Mouse (Mus musculus) midbrain, embryonic 10.5 days (tissue): Measurements from ENCODE around the gene Pdzd2. TPM values are rescaled to one million over a fixed set of nuclear protein-coding genes. Genes with fewer than 3 reads are reported as not detected.

Experiments used
- DNase-seq: peaks from one replicate; pipeline ENCODE4 v3.0.0-alpha.2; 2017; ENCODE audit warnings: low spot score
- H3K27ac ChIP-seq: fragments of 300-500 bp; sonication (generic); replicated peaks from 2 replicates; pipeline ENCODE4 v1.5.1; 2016; ENCODE audit warnings: mild to moderate bottlenecking
- H3K27me3 ChIP-seq: fragments of 300-500 bp; sonication (generic); 2 replicates; pipeline ENCODE4 v1.6.1; 2016; ENCODE audit warnings: low read depth, mild to moderate bottlenecking; ENCODE audit not compliant: poor library complexity, severe bottlenecking
- H3K36me3 ChIP-seq: fragments of 300-500 bp; sonication (generic); 2 replicates; pipeline ENCODE4 v1.6.1; 2016; ENCODE audit warnings: mild to moderate bottlenecking, moderate library complexity
- H3K4me1 ChIP-seq: fragments of 300-500 bp; sonication (generic); 2 replicates; pipeline ENCODE4 v1.6.1; 2016
- H3K4me3 ChIP-seq: fragments of 300-500 bp; sonication (generic); 2 replicates; pipeline ENCODE4 v1.5.1; 2016; ENCODE audit warnings: mild to moderate bottlenecking, moderate library complexity
- H3K9me3 ChIP-seq: fragments of 300-500 bp; sonication (generic); replicated peaks from 2 replicates; pipeline ENCODE4 v1.6.1; 2016; ENCODE audit warnings: mild to moderate bottlenecking
- WGBS: fragments of 180-500 bp; shearing (Covaris S2); methylation state at CpG from one replicate; pipeline ENCODE4 v1.1.7; 2016; 5-methylcytosine and 5-hydroxymethylcytosine counted together
- polyA plus RNA-seq: library from polyadenylated mRNA; unstranded; fragments of >200 nt; fragmentation: Nextera tagmentation; extraction: Ambion mirVana; gene quantifications from 2 replicates; pipeline ENCODE4 v1.2.1, GENCODE M21; 2016

Pdzd2 gene
- 6.1 TPM in 2 replicates for polyA plus RNA-seq

- H3K4me1 ChIP-seq: peaks cover 24% of the 10 kb centered on the region
- under 1% methylated on average over 83 of the region's 83 CpGs for WGBS
These were observed at the start of gene Pdzd2 for GRCm38 (mm10) chr15:12739277-12740247. Gene Pdzd2, minus strand, starts transcription at chr15:12739924.

GRCm38 (mm10) chr15:12789406-12789867 is 49.7 kb upstream of the Pdzd2 start:
- peak overlapping the region; percentile 82 for H3K27ac ChIP-seq
- no peak overlapping the region for H3K4me3 ChIP-seq
- no peaks in the 10 kb centered on the region for H3K9me3 ChIP-seq
- 23% methylated on average over 10 of the region's 10 CpGs for WGBS
- H3K36me3 ChIP-seq: no peaks in the 10 kb centered on the region
- no peaks in the 10 kb centered on the region for H3K27me3 ChIP-seq
- DNase-seq: peak; percentile 37
- H3K4me1 ChIP-seq: peaks cover 18% of the 10 kb centered on the region

More at GRCm38 (mm10) chr15:12739277-12740247, at the start of gene Pdzd2:
- Histone ChIP-seq H3K4me3 (peak within 1 kb of the TSS; percentile 76), H3K27ac (peak within 1 kb of the TSS; percentile 78), H3K27me3 (peaks cover 43% of the 10 kb centered on the region), H3K9me3 (no peaks in the 10 kb centered on the region), H3K36me3 (no peaks in the 10 kb centered on the region)
- peak; percentile 96 for DNase-seq

- Histone ChIP-seq H3K4me1 (peaks cover 14% of the 10 kb centered on the region), H3K27ac (peak overlapping the region; percentile 82; the same call in 1 of the 2 replicates), H3K9me3 (no peaks in the 10 kb centered on the region), H3K36me3 (no peaks in the 10 kb centered on the region), H3K4me3 (no peak overlapping the region), H3K27me3 (no peaks in the 10 kb centered on the region)
- no peak for DNase-seq
- WGBS: 81% methylated on average over 5 of the region's 5 CpGs
These were observed 48.8 kb upstream of the Pdzd2 start for GRCm38 (mm10) chr15:12788536-12788935.

GRCm38 (mm10) chr15:12781729-12782326 is 42.1 kb upstream of the Pdzd2 start:
- Histone ChIP-seq H3K4me1 (no peaks in the 10 kb centered on the region), H3K4me3 (no peak overlapping the region), H3K27me3 (no peaks in the 10 kb centered on the region), H3K9me3 (peaks cover 2% of the 10 kb centered on the region; the same call in 1 of the 2 replicates), H3K27ac (no peak overlapping the region), H3K36me3 (no peaks in the 10 kb centered on the region)
- no peak for DNase-seq
- WGBS: 85% methylated on average over 13 of the region's 16 CpGs

GRCm38 (mm10) chr15:12781296-12781695 is 41.6 kb upstream of the Pdzd2 start:
- H3K27ac ChIP-seq: 0 out of 2 replicates have a peak overlapping the region, but pooled peaks have one; percentile 23
- no peaks in the 10 kb centered on the region for H3K4me1 ChIP-seq
- WGBS: 89% methylated on average over 6 of the region's 6 CpGs
- H3K9me3 ChIP-seq: peaks cover 8% of the 10 kb centered on the region; the same call in 1 of the 2 replicates
- H3K4me3 ChIP-seq: no peak overlapping the region
- H3K27me3 ChIP-seq: no peaks in the 10 kb centered on the region
- H3K36me3 ChIP-seq: no peaks in the 10 kb centered on the region
- DNase-seq: no peak

GRCm38 (mm10) chr15:12774149-12774753 is 34.5 kb upstream of the Pdzd2 start:
- H3K4me1 ChIP-seq: peaks cover 11% of the 10 kb centered on the region
- H3K27ac ChIP-seq: 0 out of 2 replicates have a peak overlapping the region, but pooled peaks have one; percentile 58
- no peak for DNase-seq
- peaks cover 9% of the 10 kb centered on the region; the same call in 1 of the 2 replicates for H3K9me3 ChIP-seq
- WGBS: 84% methylated on average over 11 of the region's 11 CpGs
- no peak overlapping the region for H3K4me3 ChIP-seq
- H3K36me3 ChIP-seq: no peaks in the 10 kb centered on the region
- H3K27me3 ChIP-seq: no peaks in the 10 kb centered on the region

- peaks cover 11% of the 10 kb centered on the region for H3K4me1 ChIP-seq
- H3K27ac ChIP-seq: no peak overlapping the region
- DNase-seq: no peak
- no peaks in the 10 kb centered on the region for H3K9me3 ChIP-seq
- H3K27me3 ChIP-seq: no peaks in the 10 kb centered on the region
- no peak overlapping the region for H3K4me3 ChIP-seq
- H3K36me3 ChIP-seq: no peaks in the 10 kb centered on the region
- WGBS: 84% methylated on average over 7 of the region's 7 CpGs
These were observed 31.2 kb upstream of the Pdzd2 start for GRCm38 (mm10) chr15:12770958-12771357.

GRCm38 (mm10) chr15:12766848-12767247 is 27.1 kb upstream of the Pdzd2 start:
- Histone ChIP-seq H3K9me3 (no peaks in the 10 kb centered on the region), H3K36me3 (no peaks in the 10 kb centered on the region), H3K4me3 (no peak overlapping the region), H3K27ac (no peak overlapping the region), H3K27me3 (no peaks in the 10 kb centered on the region), H3K4me1 (peaks cover 22% of the 10 kb centered on the region)
- DNase-seq: no peak
- WGBS: 90% methylated on average over 4 of the region's 4 CpGs

GRCm38 (mm10) chr15:12763147-12763546 is 23.4 kb upstream of the Pdzd2 start:
- WGBS: 75% methylated on average over 10 of the region's 10 CpGs
- Histone ChIP-seq H3K9me3 (no peaks in the 10 kb centered on the region), H3K27ac (no peak overlapping the region), H3K4me3 (no peak overlapping the region), H3K4me1 (peaks cover 22% of the 10 kb centered on the region), H3K27me3 (no peaks in the 10 kb centered on the region), H3K36me3 (no peaks in the 10 kb centered on the region)
- no peak for DNase-seq

GRCm38 (mm10) chr15:12762258-12762913 is 22.7 kb upstream of the Pdzd2 start:
- no peak overlapping the region for H3K27ac ChIP-seq
- no peaks in the 10 kb centered on the region for H3K27me3 ChIP-seq
- DNase-seq: no peak
- H3K36me3 ChIP-seq: no peaks in the 10 kb centered on the region
- no peak overlapping the region for H3K4me3 ChIP-seq
- peaks cover 22% of the 10 kb centered on the region for H3K4me1 ChIP-seq
- H3K9me3 ChIP-seq: no peaks in the 10 kb centered on the region
- WGBS: 77% methylated on average over 11 of the region's 11 CpGs

GRCm38 (mm10) chr15:12760747-12761146 is 21.0 kb upstream of the Pdzd2 start:
- Histone ChIP-seq H3K4me3 (no peak overlapping the region), H3K36me3 (no peaks in the 10 kb centered on the region), H3K27me3 (no peaks in the 10 kb centered on the region), H3K4me1 (peaks cover 22% of the 10 kb centered on the region), H3K9me3 (no peaks in the 10 kb centered on the region), H3K27ac (no peak overlapping the region)
- no peak for DNase-seq
- 90% methylated on average over 6 of the region's 6 CpGs for WGBS

GRCm38 (mm10) chr15:12758461-12758860 is 18.7 kb upstream of the Pdzd2 start:
- no peaks in the 10 kb centered on the region for H3K36me3 ChIP-seq
- WGBS: 76% methylated on average over 5 of the region's 5 CpGs
- peaks cover 11% of the 10 kb centered on the region for H3K4me1 ChIP-seq
- H3K27ac ChIP-seq: no peak overlapping the region
- no peak overlapping the region for H3K4me3 ChIP-seq
- DNase-seq: no peak
- no peaks in the 10 kb centered on the region for H3K27me3 ChIP-seq
- H3K9me3 ChIP-seq: no peaks in the 10 kb centered on the region
